Mouse (Mus musculus): ENCODE measurements around the gene Gm7145.
"Not testable (repeated sequence)": the region's sequence is repeated elsewhere in the genome, so short reads cannot be mapped to it uniquely, and the experiment has no call there.

The Gm7145 gene

GRCm38 (mm10) chr1:117965639-117966038, at the start of gene Gm7145:
TSS of gene Gm7145 (plus strand) at chr1:117965939.
- no peak for DNase-seq (ENCODE audit: extremely low read depth, low read depth)

DNA sequence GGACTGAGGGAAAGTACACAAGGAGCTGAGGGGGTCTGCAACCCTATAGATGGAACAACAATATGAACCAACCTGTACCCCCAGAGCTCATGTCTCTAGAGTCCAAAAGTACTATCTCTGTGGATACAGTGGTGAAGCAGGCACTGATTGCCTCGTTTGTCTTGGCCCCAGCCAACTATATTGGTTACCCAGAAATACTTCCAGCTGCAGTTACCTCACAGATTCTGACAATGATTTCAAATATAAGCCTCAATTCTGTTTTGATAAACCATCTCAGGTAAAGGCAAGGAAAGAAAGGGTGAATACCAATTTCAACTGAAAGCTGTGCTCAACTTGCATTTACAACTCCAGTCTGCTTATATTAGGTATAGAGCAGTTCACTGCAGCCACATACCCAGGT, 38.0 kb upstream of the Gm7145 start, which contains the start of gene Gm28168:
Gene Gm28168, plus strand, starts transcription at position 301 of the 400 bp plus-strand sequence.
- not testable (repeated sequence) for DNase-seq (ENCODE audit: extremely low read depth, low read depth)

DNA sequence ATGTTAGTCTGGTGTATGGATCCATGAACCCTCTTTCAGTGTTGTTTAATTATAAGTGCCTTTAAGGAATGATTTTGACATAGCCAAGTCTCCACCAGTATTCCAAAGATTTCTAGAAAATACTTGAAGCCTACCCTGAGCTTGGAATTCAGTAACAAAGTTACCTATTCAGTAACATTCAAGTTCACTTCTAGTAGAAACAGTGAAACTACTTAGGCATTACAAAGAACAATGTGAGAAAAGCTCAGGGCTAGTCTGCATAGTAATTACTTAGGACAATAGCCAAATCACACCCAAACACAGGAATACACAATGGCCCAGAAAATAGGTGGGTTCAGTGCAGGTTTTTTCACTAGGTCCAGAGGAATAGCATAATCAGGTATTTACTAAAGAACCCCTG, 38.1 kb downstream of the Gm7145 start:
- not testable (repeated sequence) for DNase-seq (ENCODE audit: extremely low read depth, low read depth)

GRCm38 (mm10) chr1:118012736-118013135, 47.0 kb downstream of the Gm7145 start:
- DNase-seq (ENCODE audit: extremely low read depth, low read depth), result not testable (repeated sequence)
